Mouse (Mus musculus) urinary bladder, postnatal 10 days (tissue): ENCODE results near the gene Ssr1.

ENCODE experiments used
- DNase-seq: peaks from one replicate; pipeline ENCODE4 v3.0.0; 2022; ENCODE audit warnings: low spot score

The Ssr1 gene

DNA sequence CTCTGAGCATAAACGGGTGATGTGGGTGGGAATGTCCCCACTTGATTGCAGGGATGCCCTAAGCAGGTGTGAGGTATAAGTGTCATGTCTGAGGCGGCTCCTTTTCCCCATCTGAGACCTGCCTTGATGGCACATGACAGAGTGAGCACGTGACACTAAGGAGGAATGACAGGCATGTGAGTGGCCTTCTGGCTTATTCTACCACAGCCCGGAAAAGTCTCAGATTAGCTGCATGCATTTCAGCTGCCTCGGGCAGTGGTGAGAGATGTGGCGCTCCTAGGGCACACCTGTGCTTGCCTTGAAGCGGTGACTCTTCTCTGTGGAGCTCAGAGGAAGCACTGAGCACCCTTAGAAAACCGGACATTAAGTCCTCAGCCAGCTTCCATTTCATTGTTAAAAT, 48.6 kb downstream of the Ssr1 start:
- no peak for DNase-seq

DNA sequence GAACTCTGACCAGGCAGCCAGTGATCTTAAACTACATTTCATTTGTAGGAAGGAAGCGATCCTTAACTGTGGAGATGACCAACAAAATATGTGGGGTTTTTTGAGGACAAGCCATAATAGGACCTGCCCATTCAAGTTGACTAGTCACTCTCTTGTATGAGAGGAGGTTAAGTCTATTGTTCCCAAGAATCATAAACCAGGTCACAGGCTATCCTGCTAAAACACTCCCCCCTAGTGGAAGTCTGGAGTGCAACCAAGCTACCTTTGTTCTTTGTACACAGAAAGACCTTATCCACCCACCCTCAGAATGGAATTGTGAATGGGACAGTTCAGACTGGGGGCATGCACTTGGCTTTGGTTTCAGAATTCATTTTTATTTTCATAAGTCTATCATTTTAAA, 49.7 kb downstream of the Ssr1 start:
- no peak for DNase-seq

DNA sequence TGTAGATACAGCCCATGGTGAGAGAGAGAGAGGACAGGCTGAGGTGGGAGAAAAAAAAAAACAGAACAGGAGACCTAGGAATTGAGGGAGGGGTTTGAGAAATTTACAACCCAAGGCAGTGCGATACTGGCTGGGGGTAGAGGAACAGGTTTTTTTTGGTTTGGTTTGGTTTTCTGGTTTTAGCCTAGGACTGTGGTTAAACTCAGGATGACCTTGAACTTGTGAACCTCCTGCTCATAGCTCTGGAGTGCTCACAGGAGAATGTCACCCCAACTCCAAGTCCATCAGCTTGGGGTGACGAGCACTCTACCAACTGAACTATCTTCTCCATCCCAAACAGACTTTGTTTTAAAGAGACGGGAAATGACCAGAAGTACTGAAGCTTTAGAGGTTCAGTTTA, 50.6 kb downstream of the Ssr1 start:
- DNase-seq = no peak

DNA sequence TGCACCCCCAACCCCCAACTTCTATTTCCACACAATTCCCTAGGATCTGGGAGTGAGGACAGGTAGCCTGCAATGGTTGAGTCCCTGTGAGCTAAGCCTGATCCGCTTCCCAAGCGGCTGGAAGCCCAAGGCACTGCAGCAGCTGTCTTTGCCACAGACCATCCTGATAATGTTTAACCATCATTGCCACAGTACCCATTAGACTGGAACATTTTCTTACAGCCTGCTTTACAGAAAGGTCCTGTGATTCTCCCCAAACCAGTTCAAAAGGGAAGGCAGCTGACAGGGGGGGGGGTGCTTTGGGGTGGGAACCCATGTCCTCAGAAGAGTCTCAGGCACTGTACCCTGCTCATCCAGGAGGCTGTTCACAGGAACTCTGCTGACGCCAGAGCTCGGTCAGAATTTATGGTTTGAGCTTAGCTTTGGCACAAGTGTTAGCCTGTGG, 51.1 kb downstream of the Ssr1 start:
- no peak for DNase-seq

DNA sequence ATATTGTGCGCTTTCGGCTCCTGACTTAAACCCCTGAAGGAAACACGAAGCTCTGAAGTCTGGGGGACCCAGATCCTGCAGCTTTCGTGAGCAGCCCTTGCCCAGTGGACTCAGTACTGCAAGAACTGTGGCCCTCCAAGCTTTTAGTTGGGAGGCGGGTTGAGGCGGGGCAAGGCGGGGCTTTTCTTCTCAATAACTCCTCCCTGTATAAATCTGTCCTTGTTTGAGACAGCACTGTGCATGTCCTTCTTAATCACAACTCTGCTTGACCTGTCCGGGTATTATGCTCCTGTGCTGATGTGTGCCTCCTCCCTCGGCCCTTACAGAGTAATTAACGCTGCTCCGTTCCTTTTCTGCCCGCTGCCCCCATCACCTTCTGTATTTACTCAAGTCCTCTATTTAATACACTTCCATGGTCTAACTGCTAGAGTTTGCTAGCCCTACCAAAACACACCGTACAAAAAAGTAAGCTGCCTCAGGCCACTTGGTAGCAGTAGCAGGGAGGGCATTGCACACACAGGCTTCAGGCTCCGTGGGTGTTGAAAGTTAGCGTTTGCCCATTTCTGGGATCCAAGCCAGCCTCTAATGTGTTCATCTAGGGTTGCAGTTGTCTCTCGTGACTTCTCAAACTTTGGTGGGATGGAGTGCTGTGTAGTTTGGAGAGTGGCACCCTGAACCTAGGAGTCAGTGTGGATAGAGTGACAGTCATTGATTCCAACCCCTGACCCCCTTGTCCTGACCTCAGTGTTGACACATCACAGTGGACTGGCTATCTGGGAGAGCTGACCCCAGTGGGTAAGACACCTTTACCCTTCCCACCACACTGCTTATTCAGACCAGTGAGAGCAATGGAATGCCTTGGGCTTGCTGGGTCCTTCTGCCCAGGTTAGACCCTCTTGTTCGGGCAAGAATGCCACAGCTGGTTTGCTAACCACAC, 51.8 kb downstream of the Ssr1 start:
- no peak for DNase-seq

DNA sequence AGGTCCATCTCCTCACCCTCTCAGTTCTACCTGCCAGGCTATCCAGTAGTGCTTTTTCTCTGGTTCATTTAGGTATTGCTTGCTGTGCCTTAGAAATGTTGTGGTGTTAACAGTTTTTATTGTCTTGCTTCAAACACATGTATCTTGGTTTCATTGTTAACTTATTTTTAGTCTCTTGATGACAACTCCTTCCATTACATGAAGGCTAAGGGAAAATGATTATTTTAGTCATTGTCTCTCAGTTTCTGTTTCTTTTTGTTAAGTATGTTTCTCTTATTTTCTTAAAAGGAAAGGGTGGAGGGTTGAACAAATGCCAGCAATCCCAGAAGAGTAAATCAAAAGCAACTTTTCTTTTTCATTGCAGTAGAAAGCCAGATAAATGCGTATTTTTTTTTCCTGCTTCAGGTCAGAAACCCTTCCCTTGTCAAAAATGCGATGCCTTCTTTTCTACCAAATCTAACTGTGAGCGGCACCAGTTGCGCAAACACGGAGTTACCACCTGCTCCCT, 52.8 kb downstream of the Ssr1 start:
- no peak for DNase-seq

DNA sequence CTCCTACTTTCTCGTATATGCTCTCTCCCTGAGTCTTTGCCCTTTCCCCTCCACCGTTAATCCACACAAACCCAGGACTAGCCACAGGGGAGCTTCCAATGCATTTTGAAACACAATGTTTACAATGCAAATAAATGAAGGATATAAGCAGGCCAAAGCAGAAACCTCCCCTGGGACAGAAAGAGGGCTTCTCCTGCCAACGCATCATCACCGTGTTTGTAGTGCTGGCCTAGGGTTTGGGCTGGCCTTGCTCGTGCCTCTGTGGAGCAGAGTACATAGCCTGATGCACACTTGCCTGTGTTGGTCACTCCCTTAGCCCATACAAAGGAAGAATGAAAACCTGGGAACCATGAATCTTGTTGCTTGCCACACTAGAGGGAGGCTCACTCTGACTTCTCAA, 53.4 kb downstream of the Ssr1 start:
- no peak for DNase-seq

DNA sequence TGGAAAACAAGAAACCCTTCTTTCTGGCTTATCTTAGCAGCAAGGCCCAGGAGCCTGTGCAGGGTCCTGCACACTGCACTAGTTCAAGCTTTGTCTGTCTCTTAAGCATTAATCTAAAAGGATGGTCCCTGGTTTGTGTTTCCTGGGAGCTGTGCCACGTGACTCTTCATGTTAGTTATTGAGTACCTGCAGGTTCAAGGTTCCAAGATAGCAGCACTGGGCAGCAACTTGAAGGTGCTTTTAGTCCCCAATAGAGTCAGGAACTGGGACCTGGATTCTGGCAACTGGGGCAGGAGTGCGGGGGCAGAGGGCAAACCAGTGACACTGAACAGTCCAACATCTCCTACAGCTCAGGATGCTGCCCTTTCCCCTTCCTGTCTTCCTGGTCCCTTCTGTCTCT, 53.9 kb downstream of the Ssr1 start:
- no peak for DNase-seq

DNA sequence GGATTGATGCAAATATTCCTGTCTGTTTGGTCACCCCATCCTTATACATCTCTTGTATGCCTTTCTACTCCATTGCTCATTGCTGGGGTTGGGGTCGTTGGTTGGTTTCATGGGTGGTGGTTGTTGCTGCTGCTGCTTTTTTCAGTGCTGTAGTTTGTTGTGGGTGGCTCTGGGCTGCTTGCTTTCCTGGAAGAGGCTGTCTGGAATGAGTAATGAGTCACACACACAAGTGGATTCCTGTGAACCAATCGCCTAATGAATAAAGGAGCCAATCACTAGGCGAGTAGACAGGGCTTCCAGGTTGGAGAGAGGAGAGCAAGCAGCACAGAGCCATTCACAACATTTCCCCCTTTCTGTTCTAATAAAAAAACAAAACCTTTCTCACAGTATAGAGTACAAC, 57.7 kb downstream of the Ssr1 start:
- DNase-seq = no peak

DNA sequence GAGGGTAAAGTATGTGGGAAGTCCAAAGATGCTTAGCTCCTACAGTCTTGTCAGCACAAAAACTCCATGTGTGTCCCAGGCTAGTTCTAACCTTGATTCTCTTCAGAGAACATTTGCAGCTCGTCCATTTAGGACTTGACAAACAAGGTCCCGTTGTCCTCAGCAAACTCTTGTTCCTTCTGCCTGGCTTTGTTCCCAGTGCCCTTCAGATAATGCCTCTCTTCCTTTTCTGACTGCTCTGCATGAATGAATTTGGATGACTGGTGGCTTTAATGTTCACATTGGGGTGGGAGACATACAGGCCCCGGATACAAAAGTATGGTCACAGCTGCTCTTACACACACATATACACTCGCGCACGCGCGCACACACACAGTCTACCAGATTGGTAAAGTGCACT, 59.1 kb downstream of the Ssr1 start:
- DNase-seq = no peak

DNA sequence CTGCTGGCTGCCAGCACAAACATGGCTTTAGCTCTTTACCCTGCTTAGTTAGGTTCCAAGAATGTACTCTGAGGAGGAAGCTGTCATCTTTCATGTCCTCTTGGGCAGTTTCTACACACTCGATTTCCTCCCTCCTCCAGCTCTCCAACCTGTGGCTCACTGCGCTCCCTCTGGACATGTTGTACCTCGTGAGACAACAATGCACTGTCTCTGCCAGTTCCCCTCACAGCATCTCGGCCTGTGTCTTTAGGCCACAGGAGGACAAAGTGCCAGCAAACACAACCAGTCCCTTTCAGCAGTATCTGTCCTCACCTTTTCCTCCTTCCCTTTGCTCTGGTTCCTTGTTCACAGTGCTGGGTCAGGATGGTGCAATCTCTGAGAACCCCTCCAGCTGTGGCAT, 59.9 kb downstream of the Ssr1 start:
- no peak for DNase-seq

DNA sequence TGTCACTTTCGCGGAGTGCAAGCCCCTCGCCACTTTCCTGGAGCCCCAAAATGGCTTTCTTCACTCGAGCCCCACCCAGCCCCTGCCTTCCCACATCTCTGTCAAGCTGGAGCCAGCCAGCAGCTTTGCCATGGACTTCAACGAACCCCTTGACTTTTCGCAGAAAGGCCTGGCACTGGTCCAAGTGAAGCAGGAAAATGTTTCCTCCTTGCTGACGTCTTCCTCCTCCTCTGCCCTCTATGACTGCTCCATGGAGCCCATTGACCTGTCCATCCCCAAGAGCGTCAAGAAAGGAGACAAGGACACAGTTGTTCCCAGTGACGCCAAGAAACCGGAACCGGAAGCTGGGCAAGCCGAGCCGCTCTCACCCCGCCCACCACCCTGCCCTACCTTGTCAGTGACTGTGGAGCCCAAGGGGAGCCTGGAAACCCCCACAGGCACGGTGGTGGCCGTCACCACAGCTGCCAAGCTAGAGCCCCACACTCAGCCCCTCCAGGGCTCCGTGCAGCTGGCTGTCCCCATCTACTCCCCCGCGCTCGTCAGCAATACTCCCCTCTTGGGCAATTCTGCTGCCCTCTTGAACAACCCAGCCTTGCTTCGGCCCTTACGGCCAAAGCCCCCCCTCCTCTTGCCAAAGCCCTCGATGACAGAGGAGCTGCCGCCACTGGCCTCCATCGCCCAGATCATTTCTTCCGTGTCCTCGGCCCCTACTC, 62.7 kb downstream of the Ssr1 start:
- no peak for DNase-seq

DNA sequence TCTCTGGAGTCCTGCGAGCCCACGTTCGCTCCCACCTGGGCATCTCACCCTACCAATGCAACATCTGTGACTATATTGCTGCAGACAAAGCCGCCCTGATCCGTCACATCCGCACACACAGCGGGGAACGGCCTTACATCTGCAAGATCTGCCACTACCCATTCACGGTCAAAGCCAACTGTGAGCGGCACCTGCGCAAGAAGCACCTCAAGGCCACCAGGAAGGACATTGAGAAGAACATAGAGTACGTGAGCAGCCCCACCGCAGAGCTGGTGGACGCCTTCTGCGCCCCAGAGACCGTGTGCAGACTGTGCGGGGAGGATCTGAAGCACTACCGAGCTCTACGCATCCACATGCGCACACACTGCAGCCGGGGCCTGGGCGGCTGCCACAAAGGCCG, 63.4 kb downstream of the Ssr1 start:
- no peak for DNase-seq

DNA sequence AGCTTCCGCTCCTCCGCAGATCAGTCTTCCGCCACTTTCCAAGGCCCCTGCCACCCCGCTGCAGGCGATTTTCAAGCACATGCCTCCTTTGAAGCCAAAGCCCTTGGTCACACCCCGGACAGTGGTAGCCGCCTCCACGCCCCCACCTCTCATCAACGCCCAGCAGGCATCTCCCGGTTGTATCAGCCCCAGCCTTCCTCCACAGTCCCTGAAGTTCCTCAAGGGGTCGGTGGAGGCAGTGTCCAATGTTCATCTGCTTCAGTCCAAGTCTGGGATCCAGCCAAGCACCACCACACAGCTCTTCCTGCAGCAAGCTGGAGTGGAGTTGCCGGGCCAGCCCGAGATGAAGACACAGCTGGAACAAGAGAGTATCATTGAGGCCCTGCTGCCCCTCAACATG, 63.9 kb downstream of the Ssr1 start:
- no peak for DNase-seq

DNA sequence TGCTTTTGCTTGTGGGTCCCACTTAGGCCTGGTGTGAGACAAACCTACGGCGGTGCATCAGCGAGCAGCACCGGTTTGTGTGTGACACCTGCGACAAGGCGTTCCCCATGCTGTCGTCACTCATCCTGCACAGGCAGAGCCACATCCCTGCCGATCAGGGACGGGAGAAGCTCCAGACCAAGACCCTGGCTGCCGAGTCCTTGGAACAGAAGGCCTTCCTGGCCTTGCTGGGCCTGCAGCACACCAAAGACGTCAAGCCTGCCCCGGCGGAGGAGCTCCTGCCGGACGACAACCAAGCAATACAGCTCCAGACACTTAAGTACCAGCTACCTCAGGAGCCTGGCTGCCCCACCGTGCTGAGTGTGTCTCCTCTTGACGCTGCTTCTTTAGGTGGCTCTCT, 64.5 kb downstream of the Ssr1 start:
- DNase-seq = no peak

DNA sequence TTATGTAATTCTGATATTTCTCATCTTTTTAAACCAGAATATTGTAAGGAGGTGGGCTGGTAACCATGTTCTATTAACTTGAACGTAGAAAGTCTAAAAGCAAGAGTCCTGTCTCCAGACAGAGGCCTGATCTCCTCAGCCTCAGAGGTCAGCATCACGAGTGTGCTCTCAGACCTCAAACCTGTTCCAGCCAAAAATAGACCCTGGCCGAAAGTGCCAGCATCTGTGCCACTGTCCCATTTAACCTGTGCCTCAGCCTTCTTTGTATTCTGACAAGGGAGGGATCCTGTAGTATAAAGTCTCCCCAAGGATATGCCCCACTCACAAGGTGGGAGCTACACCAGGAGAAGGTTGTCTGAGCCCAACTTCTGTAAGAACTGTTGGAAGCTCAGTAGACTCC, 67.6 kb downstream of the Ssr1 start:
- no peak for DNase-seq

DNA sequence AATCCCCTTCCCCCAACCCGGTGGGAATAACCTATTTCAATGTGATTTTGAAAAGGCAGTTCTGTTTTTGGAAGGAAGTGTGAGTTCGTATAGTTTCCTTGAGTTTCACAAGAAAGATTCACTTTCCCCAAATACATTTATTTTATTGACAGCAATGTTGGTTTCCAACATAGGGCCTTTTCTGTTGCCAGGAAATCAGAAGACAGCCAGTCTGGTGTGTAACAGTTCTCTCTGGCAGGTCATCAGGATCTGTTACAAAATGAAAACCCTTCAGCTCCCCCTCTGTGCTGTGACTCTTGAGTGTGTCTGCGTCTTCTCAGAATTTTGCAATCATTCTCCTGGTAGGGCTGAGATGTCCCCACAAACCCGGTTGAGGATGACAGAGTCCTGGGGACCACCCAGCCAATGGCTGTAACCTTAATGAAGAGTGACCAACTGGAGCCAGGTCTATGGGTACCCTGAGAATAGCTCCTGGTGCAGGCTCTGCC, 69.5 kb downstream of the Ssr1 start:
- DNase-seq = no peak

DNA sequence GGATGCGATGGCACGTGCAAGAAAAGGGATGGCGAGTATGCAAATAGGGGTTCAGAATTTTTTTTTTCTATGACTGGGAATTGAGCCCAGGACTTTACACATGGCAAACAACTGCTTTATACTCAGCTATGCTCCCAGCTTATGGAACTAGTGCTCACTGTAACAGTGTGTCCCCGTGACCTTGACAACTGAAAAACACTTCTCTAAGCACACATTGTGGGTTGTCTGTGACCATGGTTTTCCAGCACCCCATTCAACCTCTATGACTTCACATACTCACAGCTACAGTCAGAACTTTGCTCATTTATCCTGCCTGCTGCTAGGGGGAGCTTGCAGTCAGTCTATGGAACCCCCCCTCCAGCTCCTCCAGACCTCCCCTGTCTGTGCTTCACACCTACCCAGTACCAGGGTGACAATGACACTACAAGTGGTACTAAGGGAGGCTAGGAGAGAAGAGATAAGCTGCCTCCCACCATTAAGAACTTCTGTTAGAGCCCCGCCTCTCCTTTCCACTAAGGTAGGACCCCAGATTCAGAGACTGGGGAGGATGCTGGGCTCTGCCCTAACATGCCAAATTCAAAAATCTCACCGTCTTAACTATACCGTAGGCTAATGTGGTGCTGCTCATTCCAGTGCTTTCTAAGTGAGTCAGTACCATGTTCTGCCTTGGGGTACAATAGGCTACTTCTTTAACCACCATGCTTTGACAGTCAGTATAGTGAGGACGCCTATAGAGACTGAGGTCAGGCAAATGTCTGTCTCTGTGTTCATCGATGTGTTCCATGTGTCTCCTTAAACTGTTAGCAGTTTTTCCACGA, 70.2 kb downstream of the Ssr1 start:
- no peak for DNase-seq

DNA sequence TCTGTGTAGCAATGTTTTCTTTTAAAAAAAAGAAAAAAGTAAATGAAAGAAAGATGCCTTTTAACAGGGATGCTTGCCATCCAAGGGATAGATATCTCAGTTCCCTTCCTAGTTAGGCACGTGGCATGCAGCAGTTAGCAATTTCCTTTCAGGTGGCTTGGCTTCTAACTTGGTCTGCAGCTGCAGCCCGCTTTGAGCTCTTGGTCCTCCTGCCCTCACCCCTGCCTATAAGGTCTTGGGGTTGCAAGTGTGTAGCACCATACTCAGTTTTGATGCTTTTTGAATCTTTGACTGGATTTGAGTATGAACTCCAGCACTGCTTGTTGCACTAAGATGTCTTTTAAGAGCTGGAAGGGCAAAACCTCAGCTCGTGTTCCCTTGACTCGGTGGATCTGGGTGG, 70.9 kb downstream of the Ssr1 start:
- DNase-seq = no peak

DNA sequence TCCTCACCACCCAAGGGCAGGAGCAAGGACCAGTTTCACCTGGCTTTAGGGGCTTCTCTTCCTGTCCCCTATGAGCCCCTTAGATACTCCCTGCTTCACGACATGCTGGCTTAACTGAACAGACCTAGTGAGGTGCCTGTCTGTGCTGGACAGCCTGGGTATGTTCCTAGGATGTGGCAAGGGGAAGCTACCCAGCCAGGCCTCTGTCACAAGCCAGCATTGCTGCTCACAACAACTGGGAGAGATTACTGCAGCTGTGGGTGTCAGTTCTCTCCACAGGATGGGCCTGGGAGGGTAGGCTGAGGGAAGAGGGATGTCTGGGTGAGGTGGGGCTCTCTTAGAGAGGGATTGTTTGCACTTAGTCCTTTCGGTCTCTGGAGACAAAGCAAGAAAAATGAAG, 73.3 kb downstream of the Ssr1 start:
- no peak for DNase-seq

DNA sequence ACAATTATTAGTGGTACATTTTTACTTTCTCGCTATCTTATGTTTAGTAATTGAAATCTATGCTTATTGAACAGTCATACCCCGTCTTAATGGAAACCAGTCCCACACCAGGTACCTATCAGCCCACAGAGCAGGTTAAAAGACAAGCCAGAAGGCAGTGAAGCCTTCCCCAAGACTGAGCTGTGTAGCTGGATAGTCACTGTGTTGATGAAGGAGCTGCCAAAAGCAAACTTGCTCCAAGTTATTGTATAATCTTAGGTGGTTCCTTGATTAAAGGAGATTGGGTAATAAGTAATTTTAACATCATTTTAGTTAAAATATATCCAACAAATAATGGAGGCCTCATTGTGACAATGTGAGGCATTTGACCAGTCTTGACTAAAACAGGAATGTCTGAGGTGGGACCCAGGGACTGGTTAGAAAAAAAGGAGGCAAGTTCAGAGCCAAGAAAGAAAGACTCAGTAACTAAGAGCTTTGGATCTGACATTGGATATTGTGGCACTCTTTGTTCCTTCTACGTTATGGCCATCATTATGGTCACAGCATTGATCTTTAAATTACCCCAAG, 74.2 kb downstream of the Ssr1 start:
- DNase-seq = no peak
